Mouse (Mus musculus) thymus, adult 2 months (tissue): Measurements from ENCODE around the gene Ranbp17. TPM values are rescaled to one million over a fixed set of nuclear protein-coding genes. Genes with fewer than 3 reads are reported as not detected.

Source experiments
- DNase-seq: peaks from one replicate; pipeline ENCODE4 v3.0.0; 2021
- H3K27ac ChIP-seq: fragments of 200-500 bp; 2 replicates; pipeline ENCODE4 v1.5.1; 2012; ENCODE audit warnings: low read length, control low read depth; ENCODE audit not compliant: control insufficient read depth, insufficient read depth
- H3K27me3 ChIP-seq: fragments of 200-500 bp; 2 replicates; pipeline ENCODE4 v1.6.1; 2012; ENCODE audit warnings: mild to moderate bottlenecking, low read length, moderate library complexity, mixed read lengths; ENCODE audit not compliant: control insufficient read depth, insufficient read depth
- H3K36me3 ChIP-seq: fragments of 200-500 bp; 2 replicates; pipeline ENCODE4 v1.6.1; 2012; ENCODE audit warnings: mild to moderate bottlenecking, low read length, moderate library complexity; ENCODE audit not compliant: control insufficient read depth, insufficient read depth
- H3K4me1 ChIP-seq: fragments of 200-500 bp; replicated peaks from 2 replicates; pipeline ENCODE4 v1.6.1; 2012; ENCODE audit warnings: low read length; ENCODE audit not compliant: control insufficient read depth, insufficient read depth
- H3K4me3 ChIP-seq: fragments of 200-500 bp; 2 replicates; pipeline ENCODE4 v1.5.1; 2012; ENCODE audit warnings: mild to moderate bottlenecking, low read length, control low read depth, moderate library complexity; ENCODE audit not compliant: control insufficient read depth, insufficient read depth
- CTCF ChIP-seq: fragments of 200-500 bp; IDR thresholded peaks from 2 replicates; pipeline ENCODE4 v1.5.1; 2012; ENCODE audit warnings: mild to moderate bottlenecking, control low read depth, low read length, moderate library complexity, borderline replicate concordance; ENCODE audit not compliant: control insufficient read depth, poor library complexity, insufficient read depth; ENCODE audit errors: extremely low read depth
- POLR2A ChIP-seq: fragments of 200-500 bp; IDR thresholded peaks from 2 replicates; pipeline ENCODE4 v1.6.1; 2012; ENCODE audit warnings: mild to moderate bottlenecking, low read length, control low read depth, moderate library complexity; ENCODE audit not compliant: control insufficient read depth, poor library complexity, insufficient read depth; ENCODE audit errors: extremely low read depth
- WGBS: fragments of 180-500 bp; shearing (Covaris S2); methylation state at CpG from one replicate; pipeline ENCODE4 v1.1.7; 2018; 5-methylcytosine and 5-hydroxymethylcytosine counted together
- polyA plus RNA-seq: library from polyadenylated mRNA; depleted of rRNA; stranded (reverse); fragments of >200 nt; gene quantifications from 2 replicates; pipeline ENCODE4 v1.2.3, GENCODE M21; 2012

Ranbp17 gene
- polyA plus RNA-seq, 1 experiment: 0.30 TPM

DNA sequence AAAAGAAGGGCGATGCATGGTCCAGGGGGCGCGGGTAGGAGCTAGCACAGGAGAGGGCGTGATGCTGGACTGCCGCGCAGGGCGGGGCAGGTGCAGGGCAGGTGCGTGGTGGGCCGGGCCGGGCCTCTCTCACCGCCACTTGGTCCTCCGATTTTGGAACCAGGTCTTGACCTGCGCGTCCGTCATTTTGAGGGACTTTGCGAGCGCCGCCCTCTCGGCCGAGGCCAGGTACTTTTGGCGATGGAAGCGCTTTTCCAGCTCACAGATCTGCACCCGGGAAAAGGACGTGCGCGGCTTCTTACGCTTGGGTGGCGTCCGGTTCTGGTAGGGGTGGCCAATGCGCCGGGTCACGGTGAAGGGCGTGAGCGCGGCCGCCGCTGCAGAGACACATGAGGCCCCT lies 311.2 kb downstream of the Ranbp17 start:
- Histone ChIP-seq H3K4me3 (no peak overlapping the region), H3K27ac (no peak overlapping the region), H3K27me3 (peaks cover 63% of the 10 kb centered on the region), H3K36me3 (no peaks in the 10 kb centered on the region), H3K4me1 (0 out of 2 replicates have a peak, but pooled peaks cover 7% of the 10 kb centered on the region)
- no peak for TF ChIP-seq CTCF
- no peak for TF ChIP-seq POLR2A
- 7% methylated on average over 37 of the region's 37 CpGs for WGBS
- no peak for DNase-seq

DNA sequence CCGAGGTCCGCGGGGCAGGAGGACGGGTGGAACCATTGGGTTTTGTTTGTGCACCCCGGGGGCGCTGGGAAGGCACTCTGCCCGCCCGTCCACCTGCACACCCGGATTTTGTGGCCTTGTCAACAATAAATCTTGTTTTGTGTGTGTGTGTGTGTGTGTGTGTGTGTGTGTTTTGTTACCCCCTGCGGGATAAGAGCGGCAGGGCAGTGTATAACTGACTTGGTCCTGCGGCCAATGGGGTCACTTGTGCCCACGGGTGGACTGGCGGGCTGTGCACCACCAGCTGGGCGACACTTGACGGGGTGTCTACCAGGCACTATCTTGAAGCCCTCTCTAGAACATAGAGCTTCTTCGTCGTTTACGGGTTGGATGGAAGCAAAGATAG lies 311.9 kb downstream of the Ranbp17 start:
- Histone ChIP-seq H3K4me1 (0 out of 2 replicates have a peak, but pooled peaks cover 7% of the 10 kb centered on the region), H3K4me3 (no peak overlapping the region), H3K36me3 (no peaks in the 10 kb centered on the region), H3K27ac (no peak overlapping the region), H3K27me3 (peaks cover 63% of the 10 kb centered on the region)
- TF ChIP-seq POLR2A: no peak
- TF ChIP-seq CTCF: no peak
- no peak for DNase-seq
- 8% methylated on average over 19 of the region's 19 CpGs for WGBS

DNA sequence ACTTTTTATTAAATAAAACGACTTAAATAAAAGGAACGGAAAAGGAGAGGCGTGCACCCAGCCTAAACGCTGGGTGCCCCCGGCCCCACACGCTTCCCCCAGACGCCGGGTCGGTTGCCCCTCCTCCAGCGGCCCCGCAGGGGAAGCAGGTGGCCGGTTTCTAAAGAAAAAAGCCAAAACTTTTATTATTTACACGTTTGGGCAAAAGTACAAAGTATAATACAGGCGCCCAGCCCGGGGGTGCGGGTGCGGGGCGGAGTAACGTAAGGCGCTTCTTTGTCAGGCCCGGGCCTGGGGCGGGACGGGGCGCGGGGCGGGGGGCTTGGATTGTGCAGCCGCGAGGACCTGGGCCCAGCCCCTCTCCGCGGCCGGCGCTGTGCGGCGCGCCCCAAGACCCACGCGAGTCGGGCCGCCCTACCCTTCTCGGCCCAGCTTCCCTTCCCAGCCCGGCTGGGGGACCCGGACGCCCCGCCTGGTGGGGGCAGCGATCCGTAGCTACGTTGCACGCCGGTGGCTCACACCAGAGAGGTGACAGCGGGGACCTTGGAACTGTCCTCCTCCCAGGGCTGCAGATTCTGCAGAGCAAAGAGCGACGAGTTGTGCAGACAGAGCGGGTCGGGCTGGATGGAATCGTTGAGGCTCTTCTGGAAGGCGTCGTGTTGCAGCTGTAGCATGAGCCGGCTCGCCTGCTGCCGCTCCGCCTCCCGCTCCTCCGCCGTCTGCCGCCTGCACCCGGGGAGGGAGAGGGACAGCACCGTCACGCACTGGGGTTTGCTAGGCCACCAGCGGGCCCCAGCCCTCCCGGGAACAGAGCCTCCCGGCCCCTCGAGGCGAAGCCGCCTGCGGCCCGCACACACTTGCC lies 312.6 kb downstream of the Ranbp17 start:
- TF ChIP-seq POLR2A: no peak
- TF ChIP-seq CTCF: no peak
- Histone ChIP-seq H3K4me1 (0 out of 2 replicates have a peak, but pooled peaks cover 7% of the 10 kb centered on the region), H3K4me3 (no peak overlapping the region), H3K27me3 (peaks cover 63% of the 10 kb centered on the region), H3K36me3 (no peaks in the 10 kb centered on the region), H3K27ac (no peak overlapping the region)
- DNase-seq: no peak
- 2% methylated on average over 75 of the region's 76 CpGs for WGBS

DNA sequence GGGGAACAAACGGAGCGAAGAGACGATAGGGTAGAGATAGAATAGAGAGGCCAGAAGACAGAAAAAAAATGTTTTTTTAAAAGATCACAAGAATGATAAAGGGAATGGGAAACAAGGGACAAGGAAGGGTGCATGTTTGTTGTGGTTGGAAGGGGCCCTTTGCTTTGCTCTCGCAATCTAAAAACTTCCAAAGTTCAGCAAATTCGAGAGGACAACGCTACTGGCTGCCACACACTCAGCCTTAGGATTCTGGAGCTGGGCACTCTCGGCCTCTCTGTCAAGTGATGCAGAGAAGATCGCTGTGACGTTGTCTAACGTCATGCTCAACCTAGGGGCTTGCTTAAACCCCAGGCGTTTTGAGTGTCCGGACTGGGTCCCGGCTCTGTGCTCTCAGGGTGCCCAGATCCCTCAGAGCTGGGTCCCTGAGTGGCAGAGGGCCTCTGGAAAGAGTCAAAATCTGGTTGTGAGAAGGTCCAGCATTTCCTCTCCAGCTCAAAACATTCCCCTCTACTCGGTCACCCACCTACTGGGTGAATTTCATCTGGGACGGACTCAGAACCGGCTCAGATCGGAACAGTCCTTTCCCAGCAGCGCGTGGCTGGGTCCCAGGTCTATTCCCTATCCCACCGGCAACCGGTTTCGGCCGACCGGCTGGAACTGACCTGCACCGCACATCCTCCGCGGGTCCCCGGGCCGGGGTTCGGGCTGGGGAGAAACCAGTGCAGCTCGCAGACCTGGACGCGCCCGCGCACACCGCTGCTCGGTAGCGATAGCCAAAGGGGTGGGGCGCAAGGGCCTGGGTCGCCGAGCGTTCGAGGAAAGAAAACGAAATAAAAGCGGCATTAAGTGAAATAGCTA lies 313.4 kb downstream of the Ranbp17 start:
- 3% methylated on average over 45 of the region's 45 CpGs for WGBS
- Histone ChIP-seq H3K36me3 (no peaks in the 10 kb centered on the region), H3K4me3 (no peak overlapping the region), H3K4me1 (0 out of 2 replicates have a peak, but pooled peaks cover 7% of the 10 kb centered on the region), H3K27ac (no peak overlapping the region), H3K27me3 (peaks cover 66% of the 10 kb centered on the region)
- TF ChIP-seq CTCF (no peak), POLR2A (no peak)
- DNase-seq: no peak

DNA sequence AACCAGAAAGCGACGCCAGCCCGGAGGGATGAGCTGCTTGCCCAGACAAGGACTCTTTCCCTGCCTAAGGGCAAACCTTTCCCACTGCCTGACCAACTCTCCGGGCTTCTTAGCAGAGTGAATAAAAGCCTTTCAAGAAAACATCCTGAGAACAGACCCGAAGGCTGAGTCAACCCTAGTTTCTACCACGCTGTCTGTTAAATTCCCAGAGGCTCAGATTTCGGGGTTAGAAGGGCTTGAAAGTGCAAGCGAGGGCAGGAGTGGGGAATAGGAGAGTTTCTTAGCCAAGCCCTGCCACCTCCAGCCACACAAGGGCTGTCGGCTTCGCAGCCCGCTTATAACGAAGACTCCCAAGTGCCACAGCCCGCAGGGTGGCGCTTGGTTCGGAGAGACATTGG lies 314.4 kb downstream of the Ranbp17 start:
- 0 out of 2 replicates have a peak, but pooled peaks cover 7% of the 10 kb centered on the region for H3K4me1 ChIP-seq

More for the DNA sequence above, 314.4 kb downstream of the Ranbp17 start:
- TF ChIP-seq CTCF: no peak
- no peak for TF ChIP-seq POLR2A
- Histone ChIP-seq H3K27ac (no peak overlapping the region), H3K4me3 (no peak overlapping the region), H3K27me3 (peaks cover 56% of the 10 kb centered on the region), H3K36me3 (no peaks in the 10 kb centered on the region)
- no peak for DNase-seq
- 14% methylated on average over 15 of the region's 15 CpGs for WGBS
